Mouse (Mus musculus) embryonic facial prominence, embryonic 14.5 days (tissue): ENCODE data around the gene Arl11. TPM values are rescaled to one million over a fixed set of nuclear protein-coding genes. Genes with fewer than 3 reads are reported as not detected.

Experiments used
- ATAC-seq: fragments of 200-750 bp; cut with Nextera tagmentation; 2 replicates; pipeline ENCODE4 v1.8.0; 2017; ENCODE audit warnings: low read depth, moderate number of reproducible peaks, moderate TSS enrichment
- DNase-seq: peaks from one replicate; pipeline ENCODE4 v3.0.0-alpha.2; 2015; ENCODE audit warnings: low spot score
- H3K27ac ChIP-seq: fragments of 300-500 bp; sonication (generic); replicated peaks from 2 replicates; pipeline ENCODE4 v1.5.1; 2014; ENCODE audit warnings: low read depth, mild to moderate bottlenecking, low read length, moderate library complexity
- H3K27me3 ChIP-seq: fragments of 300-500 bp; sonication (generic); replicated peaks from 2 replicates; pipeline ENCODE4 v1.6.1; 2014; ENCODE audit warnings: low read length; ENCODE audit not compliant: control insufficient read depth, insufficient read depth
- H3K36me3 ChIP-seq: fragments of 300-500 bp; sonication (generic); 2 replicates; pipeline ENCODE4 v1.6.1; 2014; ENCODE audit warnings: low read length, mixed read lengths; ENCODE audit not compliant: control insufficient read depth, insufficient read depth
- H3K4me1 ChIP-seq: fragments of 300-500 bp; sonication (generic); 2 replicates; pipeline ENCODE4 v1.6.1; 2014; ENCODE audit warnings: antibody characterized with exemption, low read length; ENCODE audit not compliant: control insufficient read depth, insufficient read depth
- H3K4me2 ChIP-seq: fragments of 300-500 bp; sonication (generic); 2 replicates; pipeline ENCODE4 v1.6.1; 2014; ENCODE audit warnings: low read depth, mild to moderate bottlenecking, low read length, moderate library complexity, mixed read lengths
- H3K4me3 ChIP-seq: fragments of 300-500 bp; sonication (generic); 2 replicates; pipeline ENCODE4 v1.5.1; 2014; ENCODE audit warnings: low read depth, mild to moderate bottlenecking, low read length
- H3K9ac ChIP-seq: fragments of 300-500 bp; sonication (generic); 2 replicates; pipeline ENCODE4 v1.6.1; 2014; ENCODE audit warnings: low read depth, mild to moderate bottlenecking, low read length, moderate library complexity, mixed read lengths
- H3K9me3 ChIP-seq: fragments of 300-500 bp; sonication (generic); 2 replicates; pipeline ENCODE4 v1.6.1; 2016; ENCODE audit warnings: low read length; ENCODE audit not compliant: control insufficient read depth
- WGBS: fragments of 180-500 bp; shearing (Covaris S2); extraction: QIAGEN DNeasy Blood & Tissue Kit; methylation state at CpG from one replicate; pipeline ENCODE4 v1.1.7; 2014; 5-methylcytosine and 5-hydroxymethylcytosine counted together
- polyA plus RNA-seq: library from polyadenylated mRNA; unstranded; fragments of >200 nt; fragmentation: Nextera tagmentation; extraction: Ambion mirVana; gene quantifications from 2 replicates; pipeline ENCODE4 v1.2.1, GENCODE M21; 2014

Gene Arl11
- polyA plus RNA-seq, result 1.7 and 1.8 TPM in 2 replicates

- H3K9ac ChIP-seq, result no peak within 1 kb of the TSS
- WGBS, result 60% methylated on average over 6 of the region's 6 CpGs
- H3K4me1 ChIP-seq, result peaks cover 18% of the 10 kb centered on the region
These were observed at the start of gene Arl11 for GRCm38 (mm10) chr14:61309593-61309992. Gene Arl11, plus strand, starts transcription at chr14:61309753.

GRCm38 (mm10) chr14:61267908-61268475 lies 41.6 kb upstream of the Arl11 start:
- Histone ChIP-seq H3K4me2 (no peak overlapping the region), H3K4me3 (no peak overlapping the region), H3K27me3 (peaks cover 11% of the 10 kb centered on the region), H3K4me1 (no peaks in the 10 kb centered on the region), H3K36me3 (no peaks in the 10 kb centered on the region), H3K9me3 (peaks cover 7% of the 10 kb centered on the region; the same call in 1 of the 2 replicates), H3K9ac (no peak overlapping the region), H3K27ac (no peak overlapping the region)
- ATAC-seq (no peak), DNase-seq (no peak)
- WGBS, result 77% methylated on average over 5 of the region's 5 CpGs

More at GRCm38 (mm10) chr14:61309593-61309992, at the start of gene Arl11:
- H3K27ac ChIP-seq, result no peak within 1 kb of the TSS
- H3K4me3 ChIP-seq, result no peak within 1 kb of the TSS
- H3K27me3 ChIP-seq, result no peaks in the 10 kb centered on the region
- no peaks in the 10 kb centered on the region for H3K36me3 ChIP-seq
- ATAC-seq (no peak), DNase-seq (no peak)
- no peaks in the 10 kb centered on the region for H3K9me3 ChIP-seq
- no peak within 1 kb of the TSS; the same call in 1 of the 2 replicates for H3K4me2 ChIP-seq

GRCm38 (mm10) chr14:61274414-61275198 lies 34.9 kb upstream of the Arl11 start:
- Histone ChIP-seq H3K36me3 (no peaks in the 10 kb centered on the region), H3K9me3 (no peaks in the 10 kb centered on the region), H3K27me3 (peaks cover 44% of the 10 kb centered on the region), H3K4me1 (no peaks in the 10 kb centered on the region), H3K27ac (no peak overlapping the region), H3K9ac (peak overlapping the region; percentile 32; the same call in 1 of the 2 replicates), H3K4me2 (peak overlapping the region; percentile 47), H3K4me3 (peak overlapping the region; percentile 28)
- DNase-seq (peak; percentile 10), ATAC-seq (no peak)
- WGBS, result 8% methylated on average over 33 of the region's 38 CpGs

GRCm38 (mm10) chr14:61277285-61277684 lies 32.3 kb upstream of the Arl11 start:
- Histone ChIP-seq H3K9ac (no peak overlapping the region), H3K4me3 (no peak overlapping the region), H3K4me1 (no peaks in the 10 kb centered on the region), H3K9me3 (no peaks in the 10 kb centered on the region), H3K4me2 (no peak overlapping the region), H3K27ac (no peak overlapping the region), H3K27me3 (peaks cover 39% of the 10 kb centered on the region), H3K36me3 (no peaks in the 10 kb centered on the region)
- WGBS, result 47% methylated on average over 1 of the region's 1 CpGs
- DNase-seq (no peak), ATAC-seq (no peak)

- no peaks in the 10 kb centered on the region for H3K4me1 ChIP-seq
- no peaks in the 10 kb centered on the region for H3K9me3 ChIP-seq
- DNase-seq (no peak), ATAC-seq (no peak)
- H3K27me3 ChIP-seq, result peaks cover 25% of the 10 kb centered on the region
- no peak overlapping the region for H3K27ac ChIP-seq
- H3K9ac ChIP-seq, result no peak overlapping the region
- 75% methylated on average over 7 of the region's 7 CpGs for WGBS
- H3K4me3 ChIP-seq, result no peak overlapping the region
- H3K4me2 ChIP-seq, result no peak overlapping the region
- no peaks in the 10 kb centered on the region for H3K36me3 ChIP-seq
These were observed 30.8 kb upstream of the Arl11 start for GRCm38 (mm10) chr14:61278676-61279300.

GRCm38 (mm10) chr14:61288606-61289286 lies 20.8 kb upstream of the Arl11 start:
- Histone ChIP-seq H3K9me3 (no peaks in the 10 kb centered on the region), H3K27ac (no peak overlapping the region), H3K4me1 (no peaks in the 10 kb centered on the region), H3K36me3 (no peaks in the 10 kb centered on the region), H3K27me3 (no peaks in the 10 kb centered on the region), H3K4me3 (no peak overlapping the region), H3K9ac (no peak overlapping the region), H3K4me2 (no peak overlapping the region)
- no peak for ATAC-seq
- no peak for DNase-seq
- 72% methylated on average over 19 of the region's 19 CpGs for WGBS

- Histone ChIP-seq H3K4me2 (no peak overlapping the region), H3K27me3 (no peaks in the 10 kb centered on the region), H3K9ac (no peak overlapping the region), H3K4me1 (no peaks in the 10 kb centered on the region), H3K9me3 (no peaks in the 10 kb centered on the region), H3K36me3 (no peaks in the 10 kb centered on the region), H3K27ac (no peak overlapping the region), H3K4me3 (no peak overlapping the region)
- WGBS, result 48% methylated on average over 3 of the region's 3 CpGs
- ATAC-seq (no peak), DNase-seq (no peak)
These were observed 18.9 kb upstream of the Arl11 start for GRCm38 (mm10) chr14:61290664-61291063.

GRCm38 (mm10) chr14:61293884-61294737 lies 15.4 kb upstream of the Arl11 start:
- Histone ChIP-seq H3K9ac (no peak overlapping the region), H3K4me2 (peak overlapping the region; percentile 14; the same call in 1 of the 2 replicates), H3K27ac (no peak overlapping the region), H3K4me3 (no peak overlapping the region), H3K4me1 (no peaks in the 10 kb centered on the region), H3K9me3 (no peaks in the 10 kb centered on the region), H3K27me3 (no peaks in the 10 kb centered on the region), H3K36me3 (no peaks in the 10 kb centered on the region)
- DNase-seq (peak; percentile 63), ATAC-seq (no peak)
- WGBS, result 48% methylated on average over 16 of the region's 16 CpGs
